Mouse (Mus musculus) CH12.LX (cell line): Measurements from ENCODE around the gene Stx1a. TPM values are rescaled to one million over a fixed set of nuclear protein-coding genes. Genes with fewer than 3 reads are reported as not detected.

Experiments
- DNase-seq: peaks from one replicate; pipeline ENCODE4 v3.0.0-alpha.2; 2013; ENCODE audit errors: extremely low read depth
- H3K27ac ChIP-seq: 2 replicates; pipeline ENCODE4 v1.5.1; 2012; ENCODE audit warnings: low read depth, mild to moderate bottlenecking, control low read depth, moderate library complexity; ENCODE audit not compliant: insufficient read depth
- H3K27me3 ChIP-seq: replicated peaks from 2 replicates; pipeline ENCODE3; 2012; ENCODE audit warnings: inconsistent platforms
- H3K36me3 ChIP-seq, 2 experiments: replicated peaks in 1 of 2; 2 replicates each; pipeline versions ENCODE3 to v1.6.1; 2012; ENCODE audit warnings: inconsistent platforms in 1 of 2, low read length in 1 of 2, mild to moderate bottlenecking in 1 of 2, mixed read lengths in 1 of 2, moderate library complexity in 1 of 2; ENCODE audit not compliant: control insufficient read depth in 1 of 2, insufficient read depth in 1 of 2
- H3K4me1 ChIP-seq, 2 experiments: 2 replicates each; pipeline ENCODE4 v1.6.1; 2012; ENCODE audit warnings: inconsistent platforms in 1 of 2, moderate library complexity in 1 of 2; ENCODE audit not compliant: insufficient read depth in 2 of 2, control insufficient read depth in 1 of 2
- H3K4me2 ChIP-seq: 2 replicates; pipeline ENCODE4 v1.6.1; 2012; ENCODE audit warnings: low read depth, mild to moderate bottlenecking, control low read depth; ENCODE audit not compliant: poor library complexity, insufficient read depth, severe bottlenecking
- H3K4me3 ChIP-seq, 3 experiments: fragments of 150-350 bp in 1 of 3; sonication (generic) in 1 of 3; replicated peaks in 1 of 3; 2 replicates each; pipeline versions ENCODE3 to v1.5.1; 2011 to 2012; ENCODE audit warnings: low read depth in 2 of 3, low read length in 2 of 3, mild to moderate bottlenecking in 2 of 3, moderate library complexity in 2 of 3, control low read depth in 1 of 3, improper control_type of control experiment in 1 of 3, inconsistent platforms in 1 of 3, mixed read lengths in 1 of 3; ENCODE audit not compliant: poor library complexity in 1 of 3
- H3K79me2 ChIP-seq: replicated peaks from 2 replicates; pipeline ENCODE4 v1.6.1; 2012; ENCODE audit warnings: mild to moderate bottlenecking, moderate library complexity; ENCODE audit not compliant: control insufficient read depth, poor library complexity, insufficient read depth, severe bottlenecking; ENCODE audit errors: extremely low read depth
- H3K9ac ChIP-seq: 2 replicates; pipeline ENCODE4 v1.6.1; 2012; ENCODE audit warnings: low read depth, mild to moderate bottlenecking, control low read depth, moderate library complexity; ENCODE audit not compliant: insufficient read depth
- H3K9me3 ChIP-seq: replicated peaks from 2 replicates; pipeline ENCODE3; 2012; ENCODE audit warnings: low read length, inconsistent platforms, mixed read lengths
- BHLHE40 ChIP-seq: IDR thresholded peaks from 2 replicates; pipeline ENCODE4 v1.6.1; 2011; ENCODE audit warnings: mild to moderate bottlenecking, low read depth, low read length, improper control_type of control experiment
- CHD1 ChIP-seq: IDR thresholded peaks from 2 replicates; pipeline ENCODE4 v1.6.1; 2012; ENCODE audit warnings: low read depth, low read length, improper control_type of control experiment, inconsistent platforms
- E2F4 ChIP-seq: IDR thresholded peaks from 2 replicates; pipeline ENCODE4 v1.6.1; 2011; ENCODE audit warnings: low read depth, low read length, improper control_type of control experiment; ENCODE audit not compliant: insufficient replicate concordance
- ETS1 ChIP-seq: conservative IDR thresholded peaks from 2 replicates; pipeline ENCODE4 v1.6.1; 2012; ENCODE audit warnings: low read depth, mild to moderate bottlenecking, inconsistent platforms, low read length, improper control_type of control experiment, moderate library complexity
- HCFC1 ChIP-seq: IDR thresholded peaks from 2 replicates; pipeline ENCODE4 v1.6.1; 2012; ENCODE audit warnings: low read depth, mild to moderate bottlenecking, inconsistent platforms, low read length, improper control_type of control experiment
- IRF4 ChIP-seq: IDR thresholded peaks from 2 replicates; pipeline ENCODE4 v1.6.1; 2014; ENCODE audit warnings: low read depth, mild to moderate bottlenecking, inconsistent platforms, low read length, improper control_type of control experiment
- JUND ChIP-seq: conservative IDR thresholded peaks from 2 replicates; pipeline ENCODE4 v1.6.1; 2011; ENCODE audit warnings: low read depth, low read length, improper control_type of control experiment
- KAT2A ChIP-seq: IDR thresholded peaks from 2 replicates; pipeline ENCODE4 v1.6.1; 2012; ENCODE audit warnings: low read length, improper control_type of control experiment, inconsistent platforms; ENCODE audit not compliant: insufficient replicate concordance
- MAFK ChIP-seq: IDR thresholded peaks from 2 replicates; pipeline ENCODE4 v1.6.1; 2011; ENCODE audit warnings: low read length, improper control_type of control experiment; ENCODE audit not compliant: insufficient replicate concordance
- MAZ ChIP-seq: IDR thresholded peaks from 2 replicates; pipeline ENCODE4 v1.6.1; 2012; ENCODE audit warnings: low read depth, mild to moderate bottlenecking, inconsistent platforms, low read length, improper control_type of control experiment, moderate library complexity
- MEF2A ChIP-seq: IDR thresholded peaks from 2 replicates; pipeline ENCODE4 v1.6.1; 2014; ENCODE audit warnings: low read depth, mild to moderate bottlenecking, inconsistent platforms, low read length, improper control_type of control experiment, borderline replicate concordance
- PAX5 ChIP-seq: IDR thresholded peaks from 2 replicates; pipeline ENCODE4 v1.6.1; 2012; ENCODE audit warnings: low read length, inconsistent platforms, mixed read lengths
- POLR2A ChIP-seq: IDR thresholded peaks from 2 replicates; pipeline ENCODE4 v1.6.1; 2011; ENCODE audit warnings: low read depth, mild to moderate bottlenecking, improper control_type of control experiment, low read length
- RCOR1 ChIP-seq: conservative IDR thresholded peaks from 2 replicates; pipeline ENCODE4 v1.6.1; 2012; ENCODE audit warnings: low read depth, mild to moderate bottlenecking, inconsistent platforms, low read length, improper control_type of control experiment
- SIN3A ChIP-seq: IDR thresholded peaks from 2 replicates; pipeline ENCODE4 v1.6.1; 2012; ENCODE audit warnings: low read length, improper control_type of control experiment, inconsistent platforms
- SMC3 ChIP-seq: IDR thresholded peaks from 2 replicates; pipeline ENCODE4 v1.6.1; 2011; ENCODE audit warnings: low read depth, low read length, improper control_type of control experiment
- TCF12 ChIP-seq: IDR thresholded peaks from 2 replicates; pipeline ENCODE4 v1.6.1; 2014; ENCODE audit warnings: low read depth, mild to moderate bottlenecking, inconsistent platforms, low read length, improper control_type of control experiment
- USF1 ChIP-seq: IDR thresholded peaks from 2 replicates; pipeline ENCODE4 v1.6.1; 2014; ENCODE audit warnings: low read depth, mild to moderate bottlenecking, inconsistent platforms, low read length, improper control_type of control experiment
- USF2 ChIP-seq: conservative IDR thresholded peaks from 2 replicates; pipeline ENCODE4 v1.6.1; 2011; ENCODE audit warnings: low read depth, low read length, improper control_type of control experiment
- ZC3H11A ChIP-seq: IDR thresholded peaks from 2 replicates; pipeline ENCODE4 v1.6.1; 2012; ENCODE audit warnings: low read depth, mild to moderate bottlenecking, inconsistent platforms, low read length, improper control_type of control experiment
- ZKSCAN1 ChIP-seq: IDR thresholded peaks from 2 replicates; pipeline ENCODE4 v1.6.1; 2012; ENCODE audit warnings: low read depth, inconsistent platforms, low read length, improper control_type of control experiment, borderline replicate concordance
- ZMIZ1 ChIP-seq: IDR thresholded peaks from 2 replicates; pipeline ENCODE4 v1.6.1; 2012; ENCODE audit warnings: low read depth, mild to moderate bottlenecking, inconsistent platforms, low read length, improper control_type of control experiment
- dilution Hi-C: fragments of 300-500 bp; cut with MboI; formaldehyde crosslinking; loops from 2 replicates; pipeline ENCODE4 v1.14.3; 2020; ENCODE audit warnings: low sequenced_read_pairs; ENCODE audit not compliant: extremely low pct_unique_long_range_greater_than_20kb, extremely low pct_ligation_motif_present
- in situ Hi-C: fragments of 300-500 bp; cut with MboI; formaldehyde crosslinking; loops from 3 replicates; pipeline ENCODE4 v1.14.3; 2019; ENCODE audit warnings: low sequenced_read_pairs, low pct_ligation_motif_present, low pct_unique_long_range_greater_than_20kb, mixed read lengths
- polyA plus RNA-seq: library from polyadenylated mRNA; unstranded; fragments of >175 nt; gene quantifications from 2 replicates; pipeline ENCODE4 v1.2.1, GENCODE M21; 2012; ENCODE audit warnings: low read depth; ENCODE audit not compliant: insufficient read length
- total RNA-seq, 2 experiments: library from RNA; depleted of rRNA; stranded (reverse); fragments of 300-350 nt in 1 of 2; fragments of >200 nt in 1 of 2; gene quantifications; 2 replicates each; pipeline ENCODE4 v1.2.3; 2012 to 2014

Stx1a gene
- total and polyA plus RNA-seq, 3 experiments, result 1.1 to 3.0 (median 2.0) TPM

- H3K27ac ChIP-seq, result no peak overlapping the region
- H3K9me3 ChIP-seq, result no peaks in the 10 kb centered on the region
- H3K4me3 ChIP-seq, result no peak overlapping the region
- dilution Hi-C loops (no loop called here), in situ Hi-C loops (no loop called here)
- peaks cover 51% of the 10 kb centered on the region for H3K27me3 ChIP-seq
- no peaks in the 10 kb centered on the region for H3K79me2 ChIP-seq
- no peaks in the 10 kb centered on the region for H3K4me1 ChIP-seq
- DNase-seq, result no peak
- TF ChIP-seq ZMIZ1 (no peak), CHD1 (no peak), SMC3 (no peak), MEF2A (no peak), ZKSCAN1 (no peak), SIN3A (no peak), MAFK (no peak), HCFC1 (no peak), ZC3H11A (no peak), MAZ (no peak), ETS1 (no peak), KAT2A (no peak), BHLHE40 (no peak), JUND (no peak), RCOR1 (no peak), E2F4 (no peak), USF2 (no peak)
- no peak overlapping the region for H3K9ac ChIP-seq
- H3K36me3 ChIP-seq, result no peaks in the 10 kb centered on the region
- no peak overlapping the region for H3K4me2 ChIP-seq
Measured at GRCm38 (mm10) chr5:134977837-134978236, 45.4 kb upstream of the Stx1a start.

DNA sequence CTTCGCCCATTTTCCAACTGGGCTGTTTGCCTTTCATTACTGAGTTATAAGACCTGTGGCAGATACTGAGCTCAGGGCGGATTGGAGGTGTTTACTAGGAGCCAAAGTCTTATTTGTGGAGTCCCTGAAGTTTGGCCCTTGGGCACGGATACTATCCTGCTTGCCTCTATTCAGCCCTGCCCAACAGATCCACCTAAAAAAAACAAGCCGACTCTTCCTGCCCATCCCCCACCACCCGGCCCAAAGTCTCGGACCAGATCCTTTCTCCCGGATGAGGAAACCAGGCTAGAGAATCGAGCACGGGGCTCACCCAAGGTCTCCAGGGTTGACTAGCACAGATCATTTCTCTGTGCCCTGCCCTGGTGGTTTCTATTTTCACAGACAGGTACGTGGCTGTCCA is 42.1 kb upstream of the Stx1a start:
- TF ChIP-seq SMC3 (no peak), IRF4 (no peak), ZC3H11A (no peak), TCF12 (no peak), JUND (no peak), KAT2A (no peak), USF1 (no peak), POLR2A (no peak), ZMIZ1 (no peak), USF2 (no peak), SIN3A (no peak), PAX5 (no peak)
- H3K9ac ChIP-seq, result no peak overlapping the region
- H3K4me1 ChIP-seq, result no peaks in the 10 kb centered on the region
- H3K36me3 ChIP-seq, result no peaks in the 10 kb centered on the region
- no peak overlapping the region for H3K27ac ChIP-seq
- no peaks in the 10 kb centered on the region for H3K9me3 ChIP-seq
- peaks cover 33% of the 10 kb centered on the region for H3K27me3 ChIP-seq
- H3K4me2 ChIP-seq, result no peak overlapping the region; the same call in 1 of the 2 replicates
- dilution Hi-C loops, result no loop called here
- DNase-seq, result no peak
- in situ Hi-C loops, result no loop called here
- no peak overlapping the region for H3K4me3 ChIP-seq
- H3K79me2 ChIP-seq, result no peaks in the 10 kb centered on the region
